Mouse (Mus musculus) hindbrain, postnatal 0 days (tissue): ENCODE data around the gene Unk. TPM values are rescaled to one million over a fixed set of nuclear protein-coding genes. Genes with fewer than 3 reads are reported as not detected.
A peak's percentile ranks its signal among the peaks of the same experiment; 100 is the strongest.
"Not testable (repeated sequence)": the region's sequence is repeated elsewhere in the genome, so short reads cannot be mapped to it uniquely, and the experiment has no call there.

ENCODE experiments used
- ATAC-seq: fragments of 200-750 bp; cut with Nextera tagmentation; 2 replicates; pipeline ENCODE4 v1.8.0; 2017; ENCODE audit warnings: mild to moderate bottlenecking, moderate TSS enrichment, moderate library complexity
- DNase-seq: peaks from one replicate; pipeline ENCODE4 v3.0.0-alpha.2; 2015; ENCODE audit warnings: low spot score
- H3K27ac ChIP-seq: fragments of 300-500 bp; sonication (generic); 2 replicates; pipeline ENCODE4 v1.5.1; 2014; ENCODE audit warnings: mild to moderate bottlenecking
- H3K27me3 ChIP-seq: fragments of 300-500 bp; sonication (generic); 2 replicates; pipeline ENCODE4 v1.6.1; 2014; ENCODE audit warnings: low read length, mixed read lengths; ENCODE audit not compliant: insufficient read depth
- H3K36me3 ChIP-seq: fragments of 300-500 bp; sonication (generic); 2 replicates; pipeline ENCODE4 v1.6.1; 2014; ENCODE audit warnings: low read length, mixed read lengths; ENCODE audit not compliant: insufficient read depth
- H3K4me1 ChIP-seq: fragments of 300-500 bp; sonication (generic); 2 replicates; pipeline ENCODE4 v1.6.1; 2014; ENCODE audit warnings: antibody characterized with exemption, low read length, mixed read lengths; ENCODE audit not compliant: insufficient read depth
- H3K4me2 ChIP-seq: fragments of 300-500 bp; sonication (generic); 2 replicates; pipeline ENCODE4 v1.6.1; 2014; ENCODE audit warnings: low read depth, mild to moderate bottlenecking, low read length, moderate library complexity, mixed read lengths
- H3K4me3 ChIP-seq: fragments of 300-500 bp; sonication (generic); 2 replicates; pipeline ENCODE4 v1.5.1; 2014; ENCODE audit warnings: low read length
- H3K9ac ChIP-seq: fragments of 300-500 bp; sonication (generic); replicated peaks from 2 replicates; pipeline ENCODE4 v1.6.1; 2014; ENCODE audit warnings: mild to moderate bottlenecking, low read length, moderate library complexity, mixed read lengths
- H3K9me3 ChIP-seq: fragments of 300-500 bp; sonication (generic); 2 replicates; pipeline ENCODE4 v1.6.1; 2016; ENCODE audit warnings: low read length, mixed read lengths
- CTCF ChIP-seq: IDR thresholded peaks from 2 replicates; pipeline ENCODE4 v1.5.1; 2016; ENCODE audit warnings: antibody characterized with exemption, control low read depth, low read depth
- WGBS: fragments of 180-500 bp; shearing (Covaris S2); extraction: QIAGEN DNeasy Blood & Tissue Kit; methylation state at CpG from one replicate; pipeline ENCODE4 v1.1.7; 2014; 5-methylcytosine and 5-hydroxymethylcytosine counted together
- polyA plus RNA-seq: library from polyadenylated mRNA; unstranded; fragments of >200 nt; fragmentation: Nextera tagmentation; extraction: Ambion mirVana; gene quantifications from 2 replicates; pipeline ENCODE4 v1.2.1, GENCODE M21; 2015
- total RNA-seq: library from RNA; depleted of rRNA; stranded (reverse); fragments of >200 nt; gene quantifications from 2 replicates; pipeline ENCODE4 v1.2.3, GENCODE M21; 2014

Unk gene
- total and polyA plus RNA-seq, 2 experiments from 2014 or later: 24.5 to 47.1 TPM

GRCm38 (mm10) chr11:116088188-116088587, 58.1 kb downstream of the Unk start:
- H3K27ac ChIP-seq: no peak overlapping the region
- 80% methylated on average over 8 of the region's 8 CpGs for WGBS
- DNase-seq (no peak), ATAC-seq (no peak)
- no peak for TF ChIP-seq CTCF
- H3K4me1 ChIP-seq: peaks cover 8% of the 10 kb centered on the region; the same call in 1 of the 2 replicates
- peaks cover 6% of the 10 kb centered on the region for H3K36me3 ChIP-seq
- no peak overlapping the region for H3K4me2 ChIP-seq
- no peak overlapping the region for H3K9ac ChIP-seq
- H3K4me3 ChIP-seq: no peak overlapping the region
- no peaks in the 10 kb centered on the region for H3K27me3 ChIP-seq
- H3K9me3 ChIP-seq: no peaks in the 10 kb centered on the region

DNA sequence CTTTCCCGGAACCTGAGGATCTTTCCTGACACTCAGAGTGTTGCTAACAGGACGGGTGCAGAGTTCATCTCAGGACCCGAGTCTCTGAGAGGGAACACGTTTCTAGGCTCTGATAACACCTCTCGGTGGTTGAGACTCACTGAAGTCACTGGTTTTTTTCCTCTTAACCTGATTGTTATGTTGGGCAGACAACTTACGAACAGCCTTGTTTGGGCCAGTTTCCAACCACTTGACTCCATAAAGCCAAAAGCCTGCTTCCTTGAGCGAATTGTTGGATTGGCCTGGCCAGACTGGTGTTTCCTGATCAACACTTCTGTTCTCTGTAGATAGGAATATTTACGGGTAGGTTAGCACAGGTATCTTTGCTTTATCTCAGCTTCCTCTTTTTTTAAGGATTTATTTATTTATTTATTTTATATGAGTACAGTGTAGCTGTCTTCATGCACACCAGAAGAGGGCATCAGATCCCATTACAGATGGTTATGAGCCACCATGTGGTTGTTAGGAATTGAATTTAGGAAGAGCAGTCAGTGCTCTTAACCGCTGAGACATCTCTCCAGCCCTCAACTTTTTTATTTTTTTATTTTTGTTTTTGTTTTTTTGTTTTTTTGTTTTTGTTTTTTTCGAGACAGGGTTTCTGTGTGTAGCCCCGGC, 58.7 kb downstream of the Unk start:
- H3K36me3 ChIP-seq: no peaks in the 10 kb centered on the region
- no peak for DNase-seq
- H3K27me3 ChIP-seq: no peaks in the 10 kb centered on the region
- no peak overlapping the region for H3K27ac ChIP-seq
- peaks cover 8% of the 10 kb centered on the region; the same call in 1 of the 2 replicates for H3K4me1 ChIP-seq
- no peak overlapping the region for H3K4me3 ChIP-seq
- no peak overlapping the region for H3K9ac ChIP-seq
- no peak overlapping the region for H3K4me2 ChIP-seq
- peak; percentile 31 for TF ChIP-seq CTCF
- H3K9me3 ChIP-seq: no peaks in the 10 kb centered on the region
- no peak for ATAC-seq
- WGBS: 84% methylated on average over 11 of the region's 11 CpGs

DNA sequence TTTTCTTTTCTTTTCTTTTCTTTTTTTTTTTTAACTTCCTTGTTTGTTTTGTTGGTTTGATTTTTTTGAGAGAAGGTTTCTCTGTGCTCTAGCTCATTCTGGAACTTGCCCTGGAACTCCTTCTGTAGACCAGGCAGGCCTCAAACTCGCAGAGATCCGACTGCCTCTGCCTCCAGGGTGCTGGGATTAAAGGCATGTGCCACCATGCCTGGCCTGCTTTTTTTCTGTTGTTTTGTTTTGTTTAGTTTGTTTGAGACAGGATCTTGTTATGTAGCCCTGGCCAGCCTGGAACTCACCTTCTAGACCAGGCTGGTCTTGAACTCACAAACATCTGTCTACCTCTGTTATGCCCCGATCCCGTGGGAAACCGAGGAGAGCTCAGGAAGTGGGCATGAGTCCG, 59.4 kb downstream of the Unk start:
- H3K4me2 ChIP-seq: no peak overlapping the region
- H3K27ac ChIP-seq: no peak overlapping the region
- H3K9me3 ChIP-seq: no peaks in the 10 kb centered on the region
- H3K27me3 ChIP-seq: no peaks in the 10 kb centered on the region
- WGBS: 92% methylated on average over 6 of the region's 6 CpGs
- H3K4me3 ChIP-seq: no peak overlapping the region
- peaks cover 8% of the 10 kb centered on the region; the same call in 1 of the 2 replicates for H3K4me1 ChIP-seq
- ATAC-seq (no peak), DNase-seq (no peak)
- TF ChIP-seq CTCF: no peak
- H3K36me3 ChIP-seq: no peaks in the 10 kb centered on the region
- H3K9ac ChIP-seq: no peak overlapping the region

GRCm38 (mm10) chr11:116091591-116091990, 61.5 kb downstream of the Unk start:
- Histone ChIP-seq H3K4me1 (no peaks in the 10 kb centered on the region), H3K4me3 (no peak overlapping the region), H3K36me3 (no peaks in the 10 kb centered on the region), H3K27ac (no peak overlapping the region), H3K27me3 (no peaks in the 10 kb centered on the region), H3K9ac (no peak overlapping the region), H3K9me3 (no peaks in the 10 kb centered on the region), H3K4me2 (no peak overlapping the region)
- no peak for ATAC-seq
- TF ChIP-seq CTCF: no peak
- 84% methylated on average over 6 of the region's 6 CpGs for WGBS
- no peak for DNase-seq

- 94% methylated on average over 6 of the region's 6 CpGs for WGBS
- not testable (repeated sequence) for H3K27ac ChIP-seq, ATAC-seq
Observed at GRCm38 (mm10) chr11:116092959-116093358, 62.8 kb downstream of the Unk start.

GRCm38 (mm10) chr11:116093771-116094565, 63.8 kb downstream of the Unk start:
- Histone ChIP-seq H3K9me3 (no peaks in the 10 kb centered on the region), H3K4me2 (no peak overlapping the region), H3K27me3 (no peaks in the 10 kb centered on the region), H3K4me1 (no peaks in the 10 kb centered on the region), H3K9ac (no peak overlapping the region), H3K4me3 (no peak overlapping the region), H3K36me3 (no peaks in the 10 kb centered on the region), H3K27ac (no peak overlapping the region)
- DNase-seq (no peak), ATAC-seq (no peak)
- 69% methylated on average over 16 of the region's 16 CpGs for WGBS
- no peak for TF ChIP-seq CTCF

More at GRCm38 (mm10) chr11:116092959-116093358, 62.8 kb downstream of the Unk start:
- H3K4me3 ChIP-seq, H3K4me2 ChIP-seq, H3K4me1 ChIP-seq, DNase-seq, H3K9ac ChIP-seq, H3K27me3 ChIP-seq, H3K36me3 ChIP-seq, H3K9me3 ChIP-seq: not testable (repeated sequence)

- H3K4me1 ChIP-seq: no peaks in the 10 kb centered on the region
- no peak overlapping the region for H3K4me3 ChIP-seq
- no peak overlapping the region for H3K27ac ChIP-seq
- no peaks in the 10 kb centered on the region for H3K9me3 ChIP-seq
- TF ChIP-seq CTCF: no peak
- no peak overlapping the region for H3K9ac ChIP-seq
- WGBS: 58% methylated on average over 3 of the region's 3 CpGs
- ATAC-seq: no peak
- no peaks in the 10 kb centered on the region for H3K36me3 ChIP-seq
- H3K27me3 ChIP-seq: no peaks in the 10 kb centered on the region
- no peak for DNase-seq
- no peak overlapping the region for H3K4me2 ChIP-seq
Observed at GRCm38 (mm10) chr11:116095573-116095972, 65.5 kb downstream of the Unk start.
